Mouse (Mus musculus): ENCODE data around the gene Usp13.

- no peak for TF ChIP-seq CTCF (IDR thresholded peaks at IDR 0.05; ENCODE audit: control insufficient read depth, insufficient read depth, insufficient replicate concordance, low read depth, low read length)
- TF ChIP-seq POLR2A (IDR thresholded peaks at IDR 0.05; ENCODE audit: control insufficient read depth, low read depth, low read length), result no peak
Observed at GRCm38 (mm10) chr3:32817357-32818326, at the start of gene Usp13.

Data from testis, adult 2 months (tissue).